Mouse (Mus musculus): ENCODE measurements at regions not wholly inside any gene's neighbourhood (a gene's known extent, or its start where the extent isn't known, plus 50 kb on each side); places are given as distances from the start of the nearest gene placed in this dataset.

DNA sequence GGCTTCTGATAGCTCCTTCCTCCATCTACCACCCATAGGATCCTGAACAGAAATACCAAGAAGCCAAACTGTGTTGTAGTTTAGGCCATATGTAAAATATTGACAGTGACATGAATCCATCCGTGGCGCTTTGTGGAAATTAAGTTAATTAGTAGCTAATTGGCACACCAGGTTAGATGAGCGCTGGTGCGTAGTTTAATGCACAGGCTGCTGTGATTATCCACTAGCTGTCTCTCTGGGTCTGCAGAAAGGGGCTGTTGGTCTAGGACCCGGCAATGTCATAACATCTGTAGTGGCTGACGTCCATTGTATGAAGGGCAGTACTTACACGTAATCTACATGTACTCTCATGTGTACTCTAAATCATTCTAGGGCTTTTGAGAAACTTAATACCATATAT is 134.7 kb downstream of the Ifng start:
- H3K4me1 ChIP-seq (ENCODE audit: control insufficient read depth in 1 of 2, insufficient read depth in 2 of 2) = peaks cover 0 to 15% of the 10 kb centered on the region in 2 experiments; a peak in 2 of 4 replicates
- in situ Hi-C loops (cut with MboI; ENCODE audit: low pct_ligation_motif_present, low pct_unique_long_range_greater_than_20kb, low sequenced_read_pairs) = no loop called here
- dilution Hi-C loops (cut with MboI; ENCODE audit: extremely low pct_ligation_motif_present, extremely low pct_unique_long_range_greater_than_20kb, low sequenced_read_pairs) = no loop called here

DNA sequence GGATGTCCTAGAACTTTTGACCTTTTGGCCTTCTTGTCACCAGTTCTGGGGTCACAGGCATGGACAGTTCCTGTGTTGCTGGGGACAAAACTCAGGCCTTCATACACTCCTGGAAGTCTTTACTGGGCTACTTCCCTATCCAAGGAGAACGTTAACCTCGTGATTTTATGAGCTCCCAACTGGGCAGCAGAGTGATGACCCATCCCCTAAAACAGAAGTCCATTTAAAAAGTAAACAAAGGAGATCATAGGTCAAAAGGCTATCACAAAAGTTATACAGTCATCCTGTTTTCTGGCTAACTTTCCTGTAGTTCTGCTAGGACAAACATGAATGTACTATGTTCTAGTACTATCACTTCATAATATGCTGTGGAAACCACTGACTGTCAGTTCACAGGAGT is 140.5 kb downstream of the Ifng start:
- Histone ChIP-seq H3K79me2 (replicated peaks; ENCODE audit: control insufficient read depth, extremely low read depth, insufficient read depth, poor library complexity, severe bottlenecking) (no peaks in the 10 kb centered on the region), H3K9ac (ENCODE audit: insufficient read depth, low read depth) (no peak overlapping the region), H3K4me2 (ENCODE audit: insufficient read depth, low read depth, poor library complexity, severe bottlenecking) (no peak overlapping the region), H3K9me3 (replicated peaks; ENCODE audit: low read length) (peaks cover 3% of the 10 kb centered on the region), H3K4me3 (replicated peaks in 1 of 3; ENCODE audit: low read depth in 2 of 3, low read length in 2 of 3, poor library complexity in 1 of 3) (no peak overlapping the region), H3K36me3 (replicated peaks in 1 of 2; ENCODE audit: control insufficient read depth in 1 of 2, insufficient read depth in 1 of 2, low read length in 1 of 2) (no peaks in the 10 kb centered on the region), H3K27me3 (replicated peaks) (no peaks in the 10 kb centered on the region), H3K27ac (ENCODE audit: insufficient read depth, low read depth) (no peak overlapping the region), H3K4me1 (ENCODE audit: control insufficient read depth in 1 of 2, insufficient read depth in 2 of 2) (peaks cover 2 to 5% of the 10 kb centered on the region in 2 experiments; a peak in 2 of 4 replicates)
- TF ChIP-seq ZC3H11A (IDR thresholded peaks at IDR 0.05; ENCODE audit: low read depth, low read length) (no peak), HCFC1 (IDR thresholded peaks at IDR 0.05; ENCODE audit: low read depth, low read length) (no peak), E2F4 (IDR thresholded peaks at IDR 0.05; ENCODE audit: insufficient replicate concordance, low read depth, low read length) (no peak), MEF2A (IDR thresholded peaks at IDR 0.05; ENCODE audit: borderline replicate concordance, low read depth, low read length) (no peak), CTCF (conservative IDR thresholded peaks at IDR 0.05 in 1 of 2, IDR thresholded peaks at IDR 0.05 in 1 of 2; ENCODE audit: low read depth in 2 of 2, low read length in 2 of 2) (no peak), SMC3 (IDR thresholded peaks at IDR 0.05; ENCODE audit: low read depth, low read length) (no peak), SIN3A (IDR thresholded peaks at IDR 0.05; ENCODE audit: low read length) (no peak), MYC (IDR thresholded peaks at IDR 0.05; ENCODE audit: low read depth, low read length) (no peak), POLR2A (IDR thresholded peaks at IDR 0.05; ENCODE audit: low read depth, low read length) (no peak), RAD21 (IDR thresholded peaks at IDR 0.05; ENCODE audit: low read depth, low read length) (no peak)
- DNase-seq (ENCODE audit: extremely low read depth) = no peak
- dilution Hi-C loops (cut with MboI; ENCODE audit: extremely low pct_ligation_motif_present, extremely low pct_unique_long_range_greater_than_20kb, low sequenced_read_pairs) = no loop called here
- in situ Hi-C loops (cut with MboI; ENCODE audit: low pct_ligation_motif_present, low pct_unique_long_range_greater_than_20kb, low sequenced_read_pairs) = no loop called here

More for the DNA sequence above, 134.7 kb downstream of the Ifng start:
- DNase-seq (ENCODE audit: extremely low read depth) = no peak
- no peaks in the 10 kb centered on the region for H3K27me3 ChIP-seq (replicated peaks)
- no peak for TF ChIP-seq TBP (conservative IDR thresholded peaks at IDR 0.05; ENCODE audit: low read depth, low read length)
- TF ChIP-seq MYC (IDR thresholded peaks at IDR 0.05; ENCODE audit: low read depth, low read length) = no peak
- no peak for TF ChIP-seq GABPA (IDR thresholded peaks at IDR 0.05; ENCODE audit: insufficient replicate concordance, low read depth, low read length)
- no peaks in the 10 kb centered on the region for H3K36me3 ChIP-seq (replicated peaks in 1 of 2; ENCODE audit: control insufficient read depth in 1 of 2, insufficient read depth in 1 of 2, low read length in 1 of 2)
- H3K79me2 ChIP-seq (replicated peaks; ENCODE audit: control insufficient read depth, extremely low read depth, insufficient read depth, poor library complexity, severe bottlenecking) = no peaks in the 10 kb centered on the region
- no peak overlapping the region for H3K4me2 ChIP-seq (ENCODE audit: insufficient read depth, low read depth, poor library complexity, severe bottlenecking)
- H3K9me3 ChIP-seq (replicated peaks; ENCODE audit: low read length) = peaks cover 3% of the 10 kb centered on the region
- H3K9ac ChIP-seq (ENCODE audit: insufficient read depth, low read depth) = no peak overlapping the region
- H3K4me3 ChIP-seq (replicated peaks in 1 of 3; ENCODE audit: low read depth in 2 of 3, low read length in 2 of 3, poor library complexity in 1 of 3) = no peak overlapping the region
- H3K27ac ChIP-seq (ENCODE audit: insufficient read depth, low read depth) = no peak overlapping the region

DNA sequence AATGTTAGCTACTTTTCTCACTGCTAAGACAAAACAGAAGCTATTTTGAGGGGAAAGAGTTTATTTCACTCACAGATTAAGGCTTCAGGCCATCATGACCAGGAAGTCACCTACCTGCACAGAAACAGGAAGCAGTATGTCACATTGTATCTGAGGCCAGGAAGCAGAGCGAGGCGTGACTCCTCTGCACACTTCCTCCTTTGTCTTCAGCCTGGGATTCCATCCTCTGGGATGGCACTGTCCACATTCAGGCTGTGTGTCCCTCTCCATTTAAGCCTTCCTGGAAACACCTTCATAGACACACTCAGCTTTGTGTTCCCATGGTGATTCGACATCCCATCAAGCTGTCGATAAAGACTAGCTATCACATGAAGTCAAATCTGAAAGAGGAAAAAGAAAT is 145.0 kb downstream of the Ifng start:
- in situ Hi-C loops (cut with MboI; ENCODE audit: low pct_ligation_motif_present, low pct_unique_long_range_greater_than_20kb, low sequenced_read_pairs) (no loop called here), dilution Hi-C loops (cut with MboI; ENCODE audit: extremely low pct_ligation_motif_present, extremely low pct_unique_long_range_greater_than_20kb, low sequenced_read_pairs) (no loop called here)
- Histone ChIP-seq H3K9ac (ENCODE audit: insufficient read depth, low read depth) (no peak overlapping the region), H3K4me3 (replicated peaks in 1 of 3; ENCODE audit: low read depth in 2 of 3, low read length in 2 of 3, poor library complexity in 1 of 3) (no peak overlapping the region), H3K79me2 (replicated peaks; ENCODE audit: control insufficient read depth, extremely low read depth, insufficient read depth, poor library complexity, severe bottlenecking) (no peaks in the 10 kb centered on the region), H3K4me2 (ENCODE audit: insufficient read depth, low read depth, poor library complexity, severe bottlenecking) (no peak overlapping the region), H3K4me1 (ENCODE audit: control insufficient read depth in 1 of 2, insufficient read depth in 2 of 2) (peaks cover 2 to 5% of the 10 kb centered on the region in 2 experiments; a peak in 2 of 4 replicates), H3K27ac (ENCODE audit: insufficient read depth, low read depth) (no peak overlapping the region), H3K36me3 (replicated peaks in 1 of 2; ENCODE audit: control insufficient read depth in 1 of 2, insufficient read depth in 1 of 2, low read length in 1 of 2) (no peaks in the 10 kb centered on the region), H3K27me3 (replicated peaks) (no peaks in the 10 kb centered on the region), H3K9me3 (replicated peaks; ENCODE audit: low read length) (no peaks in the 10 kb centered on the region)
- TF ChIP-seq MAZ (IDR thresholded peaks at IDR 0.05; ENCODE audit: low read depth, low read length) = no peak
- no peak for TF ChIP-seq GABPA (IDR thresholded peaks at IDR 0.05; ENCODE audit: insufficient replicate concordance, low read depth, low read length)
- no peak for TF ChIP-seq ZNF384 (IDR thresholded peaks at IDR 0.05; ENCODE audit: low read depth, low read length)
- TF ChIP-seq MEF2A (IDR thresholded peaks at IDR 0.05; ENCODE audit: borderline replicate concordance, low read depth, low read length) = no peak
- no peak for TF ChIP-seq CHD1 (IDR thresholded peaks at IDR 0.05; ENCODE audit: low read depth, low read length)
- no peak for TF ChIP-seq USF2 (conservative IDR thresholded peaks at IDR 0.05; ENCODE audit: low read depth, low read length)
- TF ChIP-seq ETS1 (conservative IDR thresholded peaks at IDR 0.05; ENCODE audit: low read depth, low read length) = no peak
- TF ChIP-seq E2F4 (IDR thresholded peaks at IDR 0.05; ENCODE audit: insufficient replicate concordance, low read depth, low read length) = no peak
- no peak for TF ChIP-seq RCOR1 (conservative IDR thresholded peaks at IDR 0.05; ENCODE audit: low read depth, low read length)
- no peak for TF ChIP-seq RAD21 (IDR thresholded peaks at IDR 0.05; ENCODE audit: low read depth, low read length)
- TF ChIP-seq POLR2A (IDR thresholded peaks at IDR 0.05; ENCODE audit: low read depth, low read length) = no peak
- no peak for TF ChIP-seq PAX5 (IDR thresholded peaks at IDR 0.05; ENCODE audit: low read length)
- no peak for TF ChIP-seq MAX (IDR thresholded peaks at IDR 0.05; ENCODE audit: low read length)
- TF ChIP-seq POLR2AphosphoS2 (IDR thresholded peaks at IDR 0.05; ENCODE audit: low read depth, low read length) = no peak
- TF ChIP-seq EP300 (IDR thresholded peaks at IDR 0.05; ENCODE audit: low read length) = no peak
- TF ChIP-seq MXI1 (IDR thresholded peaks at IDR 0.05; ENCODE audit: low read depth, low read length) = no peak
- no peak for TF ChIP-seq SMC3 (IDR thresholded peaks at IDR 0.05; ENCODE audit: low read depth, low read length)
- no peak for DNase-seq (ENCODE audit: extremely low read depth)
